Comparison of ENCODE assay signal across 23 mouse cellular contexts in genomic region chr10:93246185-93246920, GRCm38 (mm10).
DNase-seq lines count a peak whose midpoint lies in the region; ATAC-seq lines count a peak whose summit lies in the region.
"Had no signal": no experiment of that assay in that cellular context is flagged by ENCODE, and none has a peak within 500 bp of the region (broad histone marks: within the 10 kb centered on the region; RNA-seq: fewer than 3 reads in every experiment).

No protein-coding gene starts in this region.

- H3K27me3 ChIP-seq in neural tube, embryonic 15.5 days (replicated peaks): no peaks in the 10 kb centered on the region
- no peaks in the 10 kb centered on the region for H3K27me3 ChIP-seq in limb, embryonic 12.5 days
- H3K27me3 ChIP-seq in stomach, embryonic 16.5 days (ENCODE audit: control insufficient read depth, insufficient read depth, low read length): no peaks in the 10 kb centered on the region
- H3K27me3 ChIP-seq in kidney, embryonic 14.5 days (ENCODE audit: control insufficient read depth, insufficient read depth, low read length): no peaks in the 10 kb centered on the region
- H3K27me3 ChIP-seq: embryonic facial prominence, embryonic 13.5 days; lung, embryonic 15.5 days had no signal

- H3K9me3 ChIP-seq in neural tube, embryonic 15.5 days (replicated peaks): no peaks in the 10 kb centered on the region
- H3K9me3 ChIP-seq in limb, embryonic 12.5 days: no peaks in the 10 kb centered on the region
- H3K9me3 ChIP-seq in stomach, embryonic 16.5 days (replicated peaks; ENCODE audit: control insufficient read depth, low read length): no peaks in the 10 kb centered on the region
- H3K9me3 ChIP-seq in kidney, embryonic 14.5 days (ENCODE audit: control insufficient read depth, low read length): no peaks in the 10 kb centered on the region
- H3K9me3 ChIP-seq: embryonic facial prominence, embryonic 13.5 days; lung, embryonic 15.5 days; midbrain, embryonic 10.5 days had no signal

- H3K4me3 ChIP-seq in neural tube, embryonic 15.5 days (replicated peaks): no peak overlapping the region
- no peak overlapping the region for H3K4me3 ChIP-seq in limb, embryonic 12.5 days (replicated peaks)
- H3K4me3 ChIP-seq in stomach, embryonic 16.5 days (replicated peaks; ENCODE audit: low read length): no peak overlapping the region
- H3K4me3 ChIP-seq in kidney, embryonic 14.5 days (ENCODE audit: low read length): no peak overlapping the region
- H3K4me3 ChIP-seq: embryonic facial prominence, embryonic 13.5 days; gastrocnemius, adult 2 months; lung, embryonic 15.5 days; midbrain, embryonic 10.5 days had no signal

- no peak overlapping the region for H3K9ac ChIP-seq in neural tube, embryonic 15.5 days (replicated peaks)
- no peak overlapping the region for H3K9ac ChIP-seq in limb, embryonic 12.5 days (replicated peaks)
- no peak overlapping the region for H3K9ac ChIP-seq in stomach, embryonic 16.5 days (ENCODE audit: low read length)
- no peak overlapping the region for H3K9ac ChIP-seq in kidney, embryonic 14.5 days (ENCODE audit: low read depth, low read length)
- H3K9ac ChIP-seq: embryonic facial prominence, embryonic 13.5 days; forebrain, postnatal 0 days; hindbrain, embryonic 14.5 days; lung, embryonic 15.5 days had no signal

- H3K27ac ChIP-seq in neural tube, embryonic 15.5 days (replicated peaks): 0 out of 2 replicates have a peak overlapping the region, but pooled peaks have one; percentile 9
- H3K27ac ChIP-seq in limb, embryonic 12.5 days: peak overlapping the region; percentile 41; the same call in 1 of the 2 replicates
- peak overlapping the region; percentile 55; the same call in 1 of the 2 replicates for H3K27ac ChIP-seq in stomach, embryonic 16.5 days (ENCODE audit: low read length)
- no peak overlapping the region for H3K27ac ChIP-seq in kidney, embryonic 14.5 days (ENCODE audit: low read depth, low read length)
- H3K27ac ChIP-seq: gastrocnemius, adult 2 months; hindbrain, embryonic 14.5 days; kidney, postnatal 0 days; lung, embryonic 15.5 days; midbrain, embryonic 10.5 days had no signal

- 94% methylated on average over 7 of the region's 7 CpGs for WGBS in neural tube, embryonic 15.5 days
- 95% methylated on average over 7 of the region's 7 CpGs for WGBS in limb, embryonic 12.5 days
- 84% methylated on average over 7 of the region's 7 CpGs for WGBS in stomach, embryonic 16.5 days
- WGBS in kidney, embryonic 14.5 days: 93% methylated on average over 7 of the region's 7 CpGs

- DNase-seq in heart, adult 11 months: peak; percentile 68
- no peak for DNase-seq in heart, adult 18-20 months
- DNase-seq in neural tube, embryonic 10.5 days (ENCODE audit: extremely low spot score, low spot score): no peak
- no peak for DNase-seq in gastrocnemius, postnatal 14 days
- DNase-seq: adrenal gland, postnatal 36 days; cerebellum, adult 18-20 months; forebrain, postnatal 0 days; gastrocnemius, adult 2 months; heart, postnatal 10 days; kidney, adult 11 months; lung, postnatal 4 days; thymus, adult 2 months had no signal

- H3K4me2 ChIP-seq in neural tube, embryonic 15.5 days: no peak overlapping the region
- no peak overlapping the region for H3K4me2 ChIP-seq in limb, embryonic 12.5 days
- H3K4me2 ChIP-seq in stomach, embryonic 16.5 days (ENCODE audit: low read depth, low read length): no peak overlapping the region
- H3K4me2 ChIP-seq in kidney, embryonic 14.5 days (replicated peaks; ENCODE audit: low read depth, low read length): no peak overlapping the region
- H3K4me2 ChIP-seq: embryonic facial prominence, embryonic 13.5 days; heart, embryonic 11.5 days; hindbrain, embryonic 14.5 days; liver, embryonic 11.5 days; lung, embryonic 15.5 days had no signal

- no peak for ATAC-seq in neural tube, embryonic 15.5 days (ENCODE audit: low FRiP score)
- no peak for ATAC-seq in limb, embryonic 12.5 days (ENCODE audit: insufficient number of reproducible peaks, insufficient read depth, low FRiP score, low TSS enrichment, low read depth)
- peak; percentile 46; the same call in 1 of the 2 replicates for ATAC-seq in stomach, embryonic 16.5 days (ENCODE audit: insufficient read depth, low FRiP score)
- no peak for ATAC-seq in kidney, embryonic 14.5 days (ENCODE audit: low FRiP score, low TSS enrichment)

- intact Hi-C loops in gastrocnemius, postnatal 14 days (cut with DNase I; ENCODE audit: low total_unique reads): no loop called here

- H3K36me3 ChIP-seq in neural tube, embryonic 15.5 days: peaks cover 14% of the 10 kb centered on the region; the same call in 1 of the 2 replicates
- H3K36me3 ChIP-seq in limb, embryonic 12.5 days: peaks cover 52% of the 10 kb centered on the region
- H3K36me3 ChIP-seq in stomach, embryonic 16.5 days (ENCODE audit: control insufficient read depth, insufficient read depth, low read length): no peaks in the 10 kb centered on the region
- H3K36me3 ChIP-seq in kidney, embryonic 14.5 days (ENCODE audit: control insufficient read depth, insufficient read depth, low read length): peaks cover 16% of the 10 kb centered on the region; the same call in 1 of the 2 replicates

- H3K4me1 ChIP-seq in neural tube, embryonic 15.5 days: peaks cover 19% of the 10 kb centered on the region
- peaks cover 39% of the 10 kb centered on the region for H3K4me1 ChIP-seq in limb, embryonic 12.5 days (replicated peaks)
- peaks cover 33% of the 10 kb centered on the region for H3K4me1 ChIP-seq in stomach, embryonic 16.5 days (ENCODE audit: control insufficient read depth, insufficient read depth, low read length)
- peaks cover 10% of the 10 kb centered on the region; the same call in 1 of the 2 replicates for H3K4me1 ChIP-seq in kidney, embryonic 14.5 days (ENCODE audit: control insufficient read depth, insufficient read depth, low read length)
